Mouse (Mus musculus) v-Abl transformed pro-B cells (cell line): Measurements from ENCODE around the gene Atf7ip.

Source experiments
- in situ Hi-C, 2 experiments: fragments of 400-800 bp; cut with MboI; formaldehyde crosslinking; loops; one replicate each; pipeline ENCODE4 v1.15.1; 2025; ENCODE audit not compliant: unreplicated experiment in 2 of 2

Atf7ip gene

GRCm38 (mm10) chr6:136518537-136519246 lies 12.7 kb downstream of the Atf7ip start:
- in situ Hi-C loops, result no loop called here

GRCm38 (mm10) chr6:136519254-136519653 lies 13.3 kb downstream of the Atf7ip start:
- in situ Hi-C loops, result no loop called here

- in situ Hi-C loops, result no loop called here
These were observed 14.4 kb downstream of the Atf7ip start for GRCm38 (mm10) chr6:136520361-136520760.

- in situ Hi-C loops, result no loop called here
These were observed 15.7 kb downstream of the Atf7ip start for GRCm38 (mm10) chr6:136521681-136522080.

- in situ Hi-C loops, result no loop called here
These were observed 16.7 kb downstream of the Atf7ip start for GRCm38 (mm10) chr6:136522658-136523057.

GRCm38 (mm10) chr6:136524751-136525150 lies 18.8 kb downstream of the Atf7ip start:
- in situ Hi-C loops, result loop anchor here in 1 of 2 experiments (25.0 kb wide), 1 partner anchor 1312 kb away; no protein-coding TSS in a partner anchor

- in situ Hi-C loops, result loop anchor here in 1 of 2 experiments (25.0 kb wide), 1 partner anchor 1313 kb away; no protein-coding TSS in a partner anchor
These were observed 19.6 kb downstream of the Atf7ip start for GRCm38 (mm10) chr6:136525567-136525966.

- in situ Hi-C loops, result loop anchor here in 1 of 2 experiments (25.0 kb wide), 1 partner anchor 1317 kb away; no protein-coding TSS in a partner anchor
These were observed 23.2 kb downstream of the Atf7ip start for GRCm38 (mm10) chr6:136529156-136529555.

- in situ Hi-C loops, result loop anchor here in 1 of 2 experiments (25.0 kb wide), 1 partner anchor 1320 kb away; no protein-coding TSS in a partner anchor
These were observed 25.8 kb downstream of the Atf7ip start for GRCm38 (mm10) chr6:136531792-136532230.

GRCm38 (mm10) chr6:136532535-136533291 lies 26.7 kb downstream of the Atf7ip start:
- in situ Hi-C loops, result loop anchor here in 1 of 2 experiments (25.0 kb wide), 1 partner anchor 1320 kb away; no protein-coding TSS in a partner anchor

- in situ Hi-C loops, result loop anchor here in 1 of 2 experiments (25.0 kb wide), 1 partner anchor 1322 kb away; no protein-coding TSS in a partner anchor
These were observed 27.8 kb downstream of the Atf7ip start for GRCm38 (mm10) chr6:136533804-136534203.

GRCm38 (mm10) chr6:136534444-136534843 lies 28.5 kb downstream of the Atf7ip start:
- in situ Hi-C loops, result loop anchor here in 1 of 2 experiments (25.0 kb wide), 1 partner anchor 1322 kb away; no protein-coding TSS in a partner anchor

- in situ Hi-C loops, result loop anchor here in 1 of 2 experiments (25.0 kb wide), 1 partner anchor 1323 kb away; no protein-coding TSS in a partner anchor
These were observed 29.2 kb downstream of the Atf7ip start for GRCm38 (mm10) chr6:136535176-136535575.

GRCm38 (mm10) chr6:136536121-136536520 lies 30.2 kb downstream of the Atf7ip start:
- in situ Hi-C loops, result loop anchor here in 1 of 2 experiments (25.0 kb wide), 1 partner anchor 1324 kb away; no protein-coding TSS in a partner anchor

GRCm38 (mm10) chr6:136541350-136541749 lies 35.4 kb downstream of the Atf7ip start:
- in situ Hi-C loops, result loop anchor here in 1 of 2 experiments (25.0 kb wide), 1 partner anchor 1329 kb away; no protein-coding TSS in a partner anchor

- in situ Hi-C loops, result loop anchor here in 1 of 2 experiments (25.0 kb wide), 1 partner anchor 1330 kb away; no protein-coding TSS in a partner anchor
These were observed 36.1 kb downstream of the Atf7ip start for GRCm38 (mm10) chr6:136542105-136542504.

- in situ Hi-C loops, result loop anchor here in 1 of 2 experiments (25.0 kb wide), 1 partner anchor 1331 kb away; no protein-coding TSS in a partner anchor
These were observed 37.2 kb downstream of the Atf7ip start for GRCm38 (mm10) chr6:136543164-136543563.

GRCm38 (mm10) chr6:136545284-136545870 lies 39.4 kb downstream of the Atf7ip start:
- in situ Hi-C loops, result loop anchor here in 1 of 2 experiments (25.0 kb wide), 1 partner anchor 1333 kb away; no protein-coding TSS in a partner anchor

- in situ Hi-C loops, result loop anchor here in 1 of 2 experiments (25.0 kb wide), 1 partner anchor 1334 kb away; no protein-coding TSS in a partner anchor
These were observed 40.3 kb downstream of the Atf7ip start for GRCm38 (mm10) chr6:136546286-136546685.

GRCm38 (mm10) chr6:136546987-136547386 lies 41.0 kb downstream of the Atf7ip start:
- in situ Hi-C loops, result loop anchor here in 1 of 2 experiments (25.0 kb wide), 1 partner anchor 1335 kb away; no protein-coding TSS in a partner anchor
